Mouse (Mus musculus) B cell, adult 2 months (primary cell): ENCODE results near the gene Tmc5.

Experiments used
- DNase-seq, 2 experiments: peaks; one replicate each; pipeline ENCODE4 v3.0.0; 2022

Tmc5 gene

DNA sequence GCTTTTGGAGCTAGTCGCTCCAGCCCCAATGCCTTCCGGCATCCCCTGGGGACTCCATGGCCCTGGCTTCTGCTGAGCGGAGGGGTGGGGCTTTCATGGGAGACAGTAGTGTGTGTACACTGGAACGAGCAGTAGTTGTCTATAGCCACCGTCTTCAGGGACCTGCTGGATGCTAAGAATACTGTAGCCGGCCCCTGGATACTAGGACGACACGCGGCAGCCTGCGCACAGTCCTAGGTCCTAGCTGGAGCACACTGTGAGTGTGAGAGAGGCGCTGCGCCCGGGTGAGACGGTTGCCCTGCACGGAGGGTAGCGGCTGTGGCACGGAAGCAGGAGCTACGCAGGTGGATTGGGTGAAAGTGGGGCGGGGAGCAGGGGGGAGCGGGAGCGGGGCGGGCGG lies at the start of gene Tmc5:
Gene Tmc5, plus strand, starts transcription at position 97 of the 400 bp plus-strand sequence.
- DNase-seq: no peak

DNA sequence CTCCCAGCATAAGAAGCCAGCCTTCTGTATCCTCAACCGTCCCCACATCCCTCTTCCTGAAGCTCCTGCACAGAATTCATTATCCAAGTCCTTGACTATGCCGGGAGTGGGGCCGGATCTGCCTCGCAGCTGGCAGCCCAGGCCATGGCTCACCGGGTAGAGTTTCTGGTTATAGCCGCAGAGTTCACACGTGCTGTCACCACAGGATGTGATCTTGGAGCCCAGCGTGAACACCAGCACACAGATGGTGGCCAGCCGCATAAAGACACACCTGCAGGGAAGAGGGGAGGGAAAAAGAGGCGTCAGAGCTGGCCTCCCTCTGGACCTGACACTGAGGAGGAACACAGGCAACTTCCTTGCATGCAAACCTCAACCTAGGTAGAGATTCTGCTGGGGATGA lies 49.6 kb upstream of the Tmc5 start:
- DNase-seq: no peak

DNA sequence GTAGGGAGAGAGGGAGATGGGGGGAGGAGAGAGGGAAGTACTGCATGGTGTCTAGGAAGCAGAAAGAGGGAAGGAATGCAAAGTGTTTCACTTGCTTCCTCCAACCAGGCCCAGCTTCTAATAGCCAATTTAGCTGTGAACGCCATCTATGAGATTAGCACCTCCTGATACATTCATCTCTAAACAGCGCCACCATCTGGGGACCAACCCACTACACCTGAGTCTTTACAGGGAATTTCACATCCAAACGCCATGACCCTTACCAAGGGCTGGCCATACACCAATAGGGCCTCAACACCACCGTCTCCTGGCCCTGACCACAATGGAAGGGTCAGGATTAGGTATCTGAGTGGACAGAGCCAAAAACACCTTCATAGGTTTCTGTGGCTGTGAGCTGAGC lies 43.2 kb upstream of the Tmc5 start:
- DNase-seq: no peak

DNA sequence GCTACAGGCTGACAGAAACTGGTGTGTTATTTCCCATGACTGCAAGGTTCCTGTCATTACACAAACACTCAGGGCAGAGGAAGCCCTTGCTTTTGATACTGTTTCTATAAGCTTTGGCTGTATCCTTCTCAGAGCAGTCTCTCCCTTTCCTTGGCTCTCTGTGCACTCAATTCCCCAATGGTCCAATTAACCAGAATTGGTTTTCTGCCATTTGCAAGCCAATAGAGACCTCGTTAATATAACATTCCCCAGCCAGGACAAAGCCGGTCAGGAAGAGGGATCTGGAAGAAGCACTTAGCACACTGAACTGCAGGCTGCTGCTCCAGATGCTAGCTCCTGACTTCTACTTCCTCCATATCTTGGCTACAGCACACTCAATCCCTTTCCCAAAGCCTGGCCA lies 42.8 kb upstream of the Tmc5 start:
- DNase-seq: no peak

DNA sequence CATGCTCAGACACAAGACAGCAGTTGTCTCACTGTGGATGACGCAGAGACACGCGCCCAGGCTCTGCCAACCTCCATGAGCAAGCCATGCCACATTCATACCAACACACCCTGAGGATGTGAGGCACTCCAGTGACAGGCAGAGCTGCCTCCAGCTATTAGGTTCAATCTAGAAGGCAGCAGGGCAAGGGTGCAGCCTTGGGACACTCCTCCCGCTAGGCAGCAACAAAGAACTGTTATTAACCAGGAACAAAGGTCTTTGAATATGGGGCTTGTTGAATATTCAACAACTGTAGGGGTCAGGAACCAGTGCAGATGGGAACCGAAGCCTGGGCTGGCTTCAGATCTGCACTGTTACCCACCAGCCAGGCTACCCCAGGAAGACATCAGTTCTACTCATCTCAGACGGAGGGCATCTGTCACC lies 28.0 kb upstream of the Tmc5 start:
- DNase-seq: no peak

DNA sequence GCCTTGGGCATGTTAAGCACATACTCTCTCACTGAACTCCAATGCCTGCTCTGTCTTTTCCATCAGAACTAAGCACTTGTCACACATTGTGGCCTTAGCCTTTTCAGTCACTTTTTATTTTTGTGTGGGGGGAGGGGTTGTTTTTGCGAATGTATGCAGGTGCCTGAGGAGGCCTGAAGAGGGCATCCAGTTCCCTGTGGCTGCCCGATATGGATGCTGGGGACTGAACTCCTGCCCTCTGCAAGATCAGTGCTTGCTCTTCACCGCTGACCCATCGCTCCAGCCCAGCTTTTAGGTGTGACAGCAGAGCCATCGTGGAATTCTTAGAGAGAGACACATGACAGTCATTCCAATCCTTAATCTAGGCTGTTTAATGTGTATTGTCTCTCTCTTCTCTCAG lies 25.7 kb upstream of the Tmc5 start:
- DNase-seq: no peak

DNA sequence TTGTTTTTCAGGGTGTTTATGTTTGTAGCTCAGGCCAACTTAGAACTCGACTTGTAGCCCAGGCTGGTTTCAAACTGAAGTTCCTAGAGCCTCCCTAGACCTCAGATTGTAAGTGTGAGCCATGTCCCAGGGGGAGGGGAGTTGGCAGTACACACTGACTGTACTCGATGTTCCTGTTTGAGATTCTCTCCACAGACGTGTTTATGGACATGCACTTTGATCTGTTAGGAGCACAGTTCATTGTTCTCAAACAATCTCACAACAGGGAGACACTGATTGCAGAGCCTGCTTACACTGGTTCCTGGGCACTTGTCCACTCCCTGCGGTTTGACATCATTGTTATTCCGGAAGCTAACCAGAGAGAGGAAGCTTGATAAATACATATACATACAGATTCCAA lies 25.1 kb upstream of the Tmc5 start:
- no peak for DNase-seq

DNA sequence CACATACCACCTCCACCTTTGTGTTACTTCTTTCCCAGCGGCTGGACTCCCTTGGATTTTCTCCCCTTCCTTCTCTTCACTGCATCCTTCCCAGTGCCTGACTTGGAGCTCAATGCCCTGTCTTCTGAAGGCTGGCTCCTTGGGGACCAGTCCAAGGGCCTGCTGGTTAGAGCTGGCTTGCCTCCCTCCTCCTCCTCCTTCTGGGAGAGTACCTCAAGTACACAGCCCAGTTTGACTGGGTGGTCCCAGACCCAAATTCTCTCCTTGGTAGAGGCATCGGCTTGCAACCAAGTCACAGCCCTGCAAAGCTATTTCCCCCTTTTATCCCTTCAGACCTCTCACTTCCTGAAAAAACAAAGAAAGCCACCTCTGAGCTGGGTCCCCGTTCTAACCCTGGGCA lies 18.8 kb upstream of the Tmc5 start:
- no peak for DNase-seq

DNA sequence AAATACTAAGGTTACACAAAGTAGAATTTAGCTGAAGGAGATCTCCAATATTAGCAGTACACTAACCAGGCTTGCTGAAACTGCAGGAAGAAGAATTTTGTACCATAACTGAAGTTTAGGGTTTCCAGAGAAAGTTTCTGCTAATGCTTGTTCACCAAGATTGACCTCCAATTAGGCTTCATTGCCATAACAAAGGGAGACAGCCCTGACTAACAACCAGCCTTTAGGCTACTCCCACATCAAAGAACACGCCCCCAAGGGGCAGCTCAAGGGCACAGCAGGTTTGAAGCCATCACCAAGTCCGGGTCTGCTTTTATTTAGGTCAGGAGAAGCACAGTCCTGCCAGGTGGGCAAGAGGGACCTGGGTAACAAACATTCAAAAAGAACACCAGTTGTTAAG lies 17.2 kb upstream of the Tmc5 start:
- DNase-seq: no peak

DNA sequence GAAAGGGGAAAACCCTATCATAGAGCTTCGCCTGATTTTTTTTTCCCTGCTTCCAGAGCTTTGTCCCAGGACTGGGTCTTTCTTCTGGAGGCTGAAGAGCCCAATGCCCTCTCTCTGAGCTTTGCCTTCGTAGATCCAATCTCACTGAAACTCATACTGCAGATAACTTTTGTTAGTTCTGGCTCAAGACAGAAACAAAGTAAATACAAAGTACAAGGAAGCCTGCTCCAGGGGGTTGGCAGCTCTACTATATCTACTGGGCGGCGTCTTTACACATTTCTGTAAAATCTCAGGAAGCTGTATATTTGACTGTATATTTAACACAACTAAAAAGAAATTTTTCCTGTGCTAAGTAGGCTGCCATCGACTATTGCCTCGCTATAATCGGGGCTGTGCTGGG lies 13.3 kb upstream of the Tmc5 start:
- no peak for DNase-seq

DNA sequence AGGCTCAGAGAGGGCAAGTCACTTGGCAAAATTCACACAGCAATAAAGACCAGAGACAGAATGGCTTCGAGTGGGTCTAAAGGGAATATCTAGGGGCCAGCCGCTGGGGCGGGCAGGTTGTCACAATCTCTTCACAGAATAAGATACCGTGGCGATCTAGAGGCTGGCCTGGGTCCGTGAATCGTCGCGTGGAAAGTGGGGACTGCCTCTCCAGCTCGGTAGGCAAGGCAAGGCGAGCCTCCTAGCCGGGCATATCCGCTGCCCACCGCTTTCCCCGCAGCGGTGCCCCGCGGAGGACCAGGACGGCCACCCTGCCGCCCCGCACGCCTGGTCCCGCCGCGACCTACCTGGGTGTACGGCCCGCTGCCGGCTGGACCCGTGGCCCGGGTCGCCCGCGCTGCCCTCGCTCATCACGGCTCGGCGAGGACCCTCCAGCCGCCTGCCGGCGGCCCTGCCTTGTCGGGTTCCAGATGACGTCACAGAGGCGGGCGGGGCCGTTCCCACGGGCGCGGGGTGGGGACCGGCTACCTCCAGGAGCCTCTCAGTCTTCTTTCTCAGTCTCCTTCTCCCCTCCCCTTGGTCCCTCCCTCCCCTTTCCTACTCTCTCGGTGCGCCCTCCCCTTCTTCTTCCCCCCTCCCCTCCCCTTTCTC lies 12.7 kb upstream of the Tmc5 start, which contains the start of gene Tmc7:
Gene Tmc7, minus strand, starts transcription at position 480 of the 651 bp plus-strand sequence.
- DNase-seq: peak; percentile 58 to 60

DNA sequence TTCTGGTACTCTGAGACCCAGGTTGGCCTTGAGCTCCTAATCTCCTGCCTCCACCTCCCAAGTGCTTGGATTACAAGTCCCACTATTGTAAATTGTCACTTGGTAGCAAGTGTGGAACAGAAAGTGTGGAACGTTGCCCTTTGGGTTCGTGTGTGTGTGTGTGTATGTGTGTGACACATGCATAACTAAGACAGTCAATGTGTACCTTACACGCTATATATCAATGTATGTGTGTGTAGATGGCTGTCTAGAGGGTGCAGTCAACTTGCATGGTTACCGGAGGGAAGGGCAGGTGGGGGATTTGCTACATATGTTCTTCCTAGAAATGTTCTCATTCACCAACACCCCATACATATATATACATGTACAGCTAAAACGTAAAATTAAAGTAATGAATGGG lies 12.2 kb upstream of the Tmc5 start:
- DNase-seq: no peak

DNA sequence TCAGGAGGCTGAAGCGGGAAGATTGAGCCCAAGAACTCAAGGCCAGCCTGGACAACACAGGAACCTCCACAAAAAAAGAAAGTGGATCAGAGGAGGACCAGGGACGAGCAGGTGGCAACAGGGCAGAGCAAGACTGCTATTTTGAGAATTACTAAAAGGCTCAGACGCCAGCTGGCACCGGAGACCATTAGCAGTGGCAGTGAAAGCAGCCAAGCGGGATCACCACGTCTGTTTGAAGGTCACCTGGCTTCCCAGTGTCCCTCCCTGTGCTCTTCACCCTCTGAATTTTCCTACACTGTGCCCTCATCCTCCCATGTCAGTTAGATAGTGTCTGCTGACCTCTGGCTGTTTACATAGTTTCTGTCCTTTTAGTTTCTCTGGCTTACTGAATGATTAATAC lies 11.2 kb upstream of the Tmc5 start:
- no peak for DNase-seq

DNA sequence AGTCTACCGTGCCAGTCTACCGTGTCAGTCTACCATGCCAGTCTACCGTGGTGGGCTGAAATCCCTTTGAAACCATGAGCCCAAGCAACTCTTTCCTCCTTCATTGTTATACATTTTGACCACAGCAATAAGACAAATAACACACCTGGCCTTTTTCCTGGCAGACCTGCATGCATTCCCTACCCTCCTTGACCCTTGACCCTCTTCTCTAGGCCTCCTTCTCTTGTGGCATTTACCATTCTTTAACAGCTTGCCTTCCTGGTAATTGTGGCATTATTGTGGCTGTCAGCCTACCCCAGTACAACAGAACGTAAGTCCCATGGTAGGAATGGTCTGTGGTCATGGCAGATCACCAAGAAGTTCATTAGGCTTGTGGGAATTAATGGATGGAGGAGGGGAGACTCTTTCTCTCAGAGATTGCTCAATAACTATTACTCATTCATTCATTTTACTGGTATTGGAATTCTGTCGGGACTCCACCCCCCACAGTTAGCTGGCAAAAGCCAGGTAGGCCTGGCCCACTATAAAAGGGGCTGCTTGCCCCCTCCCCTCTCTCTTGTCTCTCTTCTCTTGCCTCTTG lies 6.3 kb upstream of the Tmc5 start:
- no peak for DNase-seq

DNA sequence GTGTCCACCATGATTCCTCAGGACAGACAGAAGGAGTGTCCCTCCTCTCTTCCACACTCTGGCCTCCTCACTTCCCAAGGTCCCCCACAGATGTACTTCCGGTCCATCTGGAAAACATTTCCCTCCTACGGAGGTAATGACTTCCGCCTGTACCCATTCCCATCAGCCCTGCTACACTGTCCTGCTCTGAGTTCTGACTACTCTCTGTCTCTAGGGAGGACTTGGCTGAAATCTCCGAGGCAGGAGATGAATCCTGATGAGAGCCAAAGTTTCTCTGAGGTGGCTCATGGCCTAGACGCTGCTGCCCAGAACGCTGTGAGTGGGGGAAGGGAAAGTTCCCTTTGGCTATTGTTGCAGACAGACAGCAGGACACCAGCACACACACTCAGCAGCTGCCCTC lies 5.0 kb upstream of the Tmc5 start:
- no peak for DNase-seq

DNA sequence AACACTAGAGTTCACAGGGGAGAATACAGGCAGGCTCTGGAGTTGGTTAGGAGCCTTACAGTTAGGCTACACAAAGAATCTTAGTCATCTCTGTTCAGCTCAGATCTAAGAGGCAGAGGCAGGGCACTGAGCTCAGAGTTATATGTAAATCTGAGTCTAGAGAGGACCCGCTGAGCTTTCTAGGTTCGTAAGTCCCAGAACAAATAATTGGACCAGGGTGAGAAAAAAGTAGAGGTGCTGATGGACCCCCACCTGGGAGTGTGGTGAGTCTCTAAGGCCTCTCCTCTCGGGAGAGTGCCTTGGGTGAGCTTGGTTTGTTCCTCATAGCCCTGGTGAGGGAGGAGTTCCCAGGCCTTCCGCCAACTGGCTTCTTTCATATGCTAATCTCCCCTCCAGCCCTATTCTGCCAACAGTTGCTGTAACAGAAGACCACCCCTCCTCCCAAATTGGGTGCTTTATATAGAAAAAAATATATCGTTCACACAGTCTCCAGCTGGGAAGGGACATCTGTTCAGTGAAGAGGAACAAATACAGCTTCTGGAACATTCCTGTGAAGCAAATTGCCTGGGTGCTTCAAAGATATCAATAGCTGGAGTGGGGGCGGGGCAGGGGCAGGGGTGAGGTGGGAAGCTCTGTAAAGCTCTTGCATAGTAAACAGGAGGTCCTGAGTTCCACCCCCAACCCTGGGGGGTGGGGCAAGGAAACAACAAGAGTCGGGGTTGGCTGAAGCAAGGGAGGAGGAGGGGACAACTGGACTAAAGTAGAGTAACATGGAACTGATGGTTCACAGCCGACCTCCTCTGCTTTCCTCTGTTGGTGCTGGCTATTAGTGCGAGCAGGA lies 3.3 kb upstream of the Tmc5 start:
- DNase-seq: no peak

DNA sequence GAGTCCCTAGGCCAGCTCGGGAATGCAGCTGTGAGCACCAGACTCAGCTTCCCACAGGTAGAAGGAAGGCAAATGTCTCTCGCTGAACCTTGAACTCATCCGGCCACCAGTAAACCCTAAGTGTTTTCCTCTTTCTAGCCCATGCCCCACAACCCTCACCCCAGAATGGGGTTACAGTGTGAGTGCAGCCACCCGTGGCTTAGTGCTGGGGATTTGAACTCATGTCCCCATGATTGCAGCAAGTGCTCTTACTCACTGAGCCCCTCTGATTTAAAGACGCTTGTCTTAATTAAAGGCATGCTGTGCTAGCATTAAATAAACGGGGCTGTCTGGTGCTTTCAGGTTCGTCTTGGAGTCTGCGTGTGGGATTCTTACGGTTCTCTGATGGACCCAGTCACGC lies 2.5 kb upstream of the Tmc5 start:
- DNase-seq: no peak

DNA sequence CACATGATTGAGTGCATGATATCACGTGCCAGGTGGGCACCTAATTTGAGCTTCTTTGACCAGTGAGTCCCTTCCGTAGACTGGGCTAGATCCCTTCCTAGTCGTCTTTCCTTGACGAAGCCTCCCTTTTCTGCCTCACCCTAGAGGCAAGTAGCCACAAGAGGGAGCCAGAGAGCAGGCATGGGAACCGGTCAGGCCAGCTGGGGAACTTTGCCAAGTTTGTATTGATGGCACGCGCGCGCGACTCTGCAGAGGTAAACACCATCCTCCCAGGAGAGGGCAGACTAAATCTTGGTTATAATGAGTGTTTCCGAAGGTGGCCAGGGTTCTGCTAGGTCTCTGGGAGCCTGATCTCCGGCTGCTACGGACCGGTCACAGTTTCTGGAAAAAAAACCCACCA lies 1.9 kb upstream of the Tmc5 start:
- DNase-seq: peak; percentile 88 to 89

DNA sequence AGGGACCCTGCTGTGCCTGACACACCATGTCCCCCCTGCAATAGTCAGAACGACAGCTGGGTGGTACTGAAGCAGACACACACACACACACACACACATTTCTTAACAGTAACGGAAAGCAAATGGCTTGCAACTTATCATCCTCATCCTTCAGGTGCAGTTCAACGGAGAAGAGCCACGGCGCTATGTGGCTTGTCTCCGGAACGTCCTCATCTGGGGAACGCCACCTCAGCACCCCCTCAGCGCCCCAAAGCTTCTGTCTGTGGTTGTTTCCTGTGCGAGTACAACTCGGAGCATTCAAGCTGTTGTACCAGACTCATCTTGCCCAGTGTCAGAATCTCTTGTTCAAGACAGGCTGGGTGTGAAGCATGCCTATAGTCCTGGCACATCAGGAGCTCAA lies 826 bp upstream of the Tmc5 start:
- no peak for DNase-seq

DNA sequence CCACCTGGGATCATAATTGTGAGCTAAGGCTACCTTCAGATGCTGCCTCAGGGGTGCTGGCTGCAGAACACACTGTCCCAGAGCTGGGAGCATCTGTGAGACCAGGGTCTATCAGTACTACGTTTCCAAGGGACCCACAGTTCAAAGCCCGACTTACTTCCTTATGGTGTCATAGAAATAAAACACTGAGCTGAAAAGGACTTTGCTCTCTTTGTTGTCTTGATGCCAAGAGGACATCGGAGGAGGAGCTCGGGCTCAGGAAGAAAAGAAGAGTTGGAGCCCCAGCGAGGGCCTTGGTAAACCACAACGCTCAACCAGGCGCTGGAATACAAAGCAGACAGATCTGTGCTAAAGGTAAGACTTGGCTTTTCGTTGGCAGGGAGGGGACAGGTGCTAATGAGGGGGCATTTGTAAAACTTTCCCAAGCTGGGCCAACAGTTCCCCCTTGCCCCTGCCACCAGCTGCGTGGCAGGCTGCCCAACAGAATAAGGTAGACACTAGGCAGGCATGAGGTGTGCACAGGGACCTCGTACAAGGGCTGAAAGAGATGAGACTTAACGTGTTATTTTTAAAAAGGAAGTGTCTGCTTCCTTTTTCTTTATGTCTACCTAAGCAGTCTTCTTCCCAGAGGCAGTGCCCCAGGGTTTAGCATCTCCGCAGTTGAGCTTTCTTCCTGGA lies 3.0 kb downstream of the Tmc5 start:
- DNase-seq: no peak

DNA sequence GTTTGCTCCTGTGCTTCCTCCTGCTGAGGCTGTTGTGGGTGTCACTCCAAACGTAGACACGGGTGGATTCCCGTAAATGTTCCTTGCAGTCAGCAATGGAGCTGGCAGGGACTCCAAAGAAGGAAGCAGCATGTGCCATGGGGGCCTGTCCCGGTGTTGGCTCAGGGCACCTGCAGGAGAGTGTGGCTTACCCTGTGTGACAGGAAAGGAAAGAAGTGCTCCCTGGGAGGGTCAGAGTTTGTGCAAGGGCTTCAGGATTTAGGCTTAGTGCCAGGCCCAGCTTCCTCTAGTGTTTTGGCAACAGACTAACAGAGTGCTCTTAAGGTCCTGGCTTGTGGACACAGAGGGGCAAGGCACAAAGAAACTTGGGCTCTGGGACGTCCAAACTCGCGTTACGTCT lies 7.7 kb downstream of the Tmc5 start:
- no peak for DNase-seq

DNA sequence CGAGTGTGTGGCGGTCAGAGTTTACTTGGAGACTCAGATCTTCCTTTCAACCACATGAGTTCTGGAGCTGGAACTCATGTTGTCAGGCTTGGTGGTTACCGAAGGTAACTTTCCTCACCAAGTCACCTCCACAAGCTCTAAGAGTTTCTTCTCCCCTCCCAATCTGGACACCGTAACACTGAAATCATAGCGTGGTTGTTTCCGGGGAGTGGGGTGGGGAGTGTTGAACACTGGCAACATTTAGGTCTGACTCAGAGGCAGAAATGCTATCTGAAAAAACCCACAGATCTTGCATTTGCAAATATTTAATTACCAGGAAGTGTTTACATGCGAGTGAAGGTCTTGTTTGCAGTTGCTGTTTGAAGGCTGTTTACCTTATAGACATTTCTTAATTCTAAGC lies 12.7 kb downstream of the Tmc5 start:
- DNase-seq: no peak

DNA sequence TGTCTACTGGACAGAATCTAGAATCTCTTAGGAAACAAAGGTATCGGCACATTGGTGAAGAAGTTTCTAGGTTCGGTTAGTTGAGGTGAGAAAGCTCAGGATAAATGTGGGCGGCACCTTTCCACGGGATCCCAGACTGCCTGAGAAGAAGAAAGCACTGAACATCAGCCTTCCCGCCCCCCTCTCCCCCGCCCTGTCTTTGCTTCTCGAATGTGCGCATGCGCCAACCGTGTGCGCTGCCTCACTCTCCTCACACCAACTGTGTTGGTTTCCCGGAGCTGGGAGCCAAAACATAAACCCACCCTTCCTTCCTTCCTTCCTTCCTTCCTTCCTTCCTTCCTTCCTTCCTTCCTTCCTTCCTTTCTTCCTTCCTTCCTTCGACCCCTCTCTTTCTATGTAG lies 13.6 kb downstream of the Tmc5 start:
- no peak for DNase-seq
